Mouse (Mus musculus): ENCODE measurements around the gene Polr3gl. TPM values are rescaled to one million over a fixed set of nuclear protein-coding genes. Genes with fewer than 3 reads are reported as not detected.
A peak's percentile ranks its signal among the peaks of the same experiment; 100 is the strongest.

The Polr3gl gene
- total RNA-seq, 2 experiments from 2014 or later, result 44.5 to 48.3 TPM

- intact Hi-C loops (cut with DNase I), result loop anchor here (1.0 kb wide), 1 partner anchor 19 kb away; the partner anchor contains the start of gene Txnip
- no peak for TF ChIP-seq CTCF (IDR thresholded peaks at IDR 0.05)
- peak; percentile 89 for DNase-seq
- Histone ChIP-seq H3K4me3 (peak overlapping the region; percentile 63), H3K27ac (peak overlapping the region; percentile 99)
Measured at GRCm38 (mm10) chr3:96576005-96576658, 17.8 kb downstream of the Polr3gl start.

DNA sequence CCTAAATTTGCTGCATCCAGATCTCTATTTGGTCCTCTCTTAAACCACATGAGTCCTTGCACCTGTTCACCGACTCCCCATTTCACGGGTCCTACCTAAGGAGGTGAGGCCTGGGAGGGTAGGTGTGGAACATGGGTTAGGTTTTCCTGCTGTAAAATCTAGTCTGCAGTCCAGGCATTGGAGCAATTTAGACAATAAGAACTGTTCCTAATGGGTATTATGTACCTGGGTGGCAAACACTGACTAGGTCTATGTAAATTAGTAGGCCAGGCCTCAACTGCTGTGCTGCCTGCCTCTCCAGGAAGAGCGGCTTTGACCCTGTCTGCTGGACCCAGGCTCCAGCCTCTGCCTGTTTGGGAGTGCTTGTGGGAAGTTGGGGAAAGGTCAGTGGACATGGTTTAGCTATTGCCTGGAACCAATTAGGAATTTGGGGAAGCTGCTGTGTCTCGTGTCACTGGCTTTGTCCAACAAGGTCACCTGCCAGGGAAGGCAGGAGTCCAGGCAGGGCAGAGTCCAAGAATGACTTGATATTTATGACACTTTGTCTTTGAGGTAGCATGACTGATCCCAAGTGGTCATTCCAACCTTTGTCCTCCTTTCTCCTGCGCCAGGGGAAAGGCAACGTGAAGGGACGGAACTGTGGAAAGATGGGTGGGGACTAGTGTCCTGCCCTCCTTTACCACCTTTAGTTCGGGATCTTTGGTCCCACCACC lies 18.6 kb downstream of the Polr3gl start:
- peak overlapping the region; percentile 63 for H3K4me3 ChIP-seq
- H3K27ac ChIP-seq, result peak overlapping the region; percentile 99
- intact Hi-C loops (cut with DNase I), result no loop called here
- peak; percentile 85 for DNase-seq
- no peak for TF ChIP-seq CTCF (IDR thresholded peaks at IDR 0.05)

DNA sequence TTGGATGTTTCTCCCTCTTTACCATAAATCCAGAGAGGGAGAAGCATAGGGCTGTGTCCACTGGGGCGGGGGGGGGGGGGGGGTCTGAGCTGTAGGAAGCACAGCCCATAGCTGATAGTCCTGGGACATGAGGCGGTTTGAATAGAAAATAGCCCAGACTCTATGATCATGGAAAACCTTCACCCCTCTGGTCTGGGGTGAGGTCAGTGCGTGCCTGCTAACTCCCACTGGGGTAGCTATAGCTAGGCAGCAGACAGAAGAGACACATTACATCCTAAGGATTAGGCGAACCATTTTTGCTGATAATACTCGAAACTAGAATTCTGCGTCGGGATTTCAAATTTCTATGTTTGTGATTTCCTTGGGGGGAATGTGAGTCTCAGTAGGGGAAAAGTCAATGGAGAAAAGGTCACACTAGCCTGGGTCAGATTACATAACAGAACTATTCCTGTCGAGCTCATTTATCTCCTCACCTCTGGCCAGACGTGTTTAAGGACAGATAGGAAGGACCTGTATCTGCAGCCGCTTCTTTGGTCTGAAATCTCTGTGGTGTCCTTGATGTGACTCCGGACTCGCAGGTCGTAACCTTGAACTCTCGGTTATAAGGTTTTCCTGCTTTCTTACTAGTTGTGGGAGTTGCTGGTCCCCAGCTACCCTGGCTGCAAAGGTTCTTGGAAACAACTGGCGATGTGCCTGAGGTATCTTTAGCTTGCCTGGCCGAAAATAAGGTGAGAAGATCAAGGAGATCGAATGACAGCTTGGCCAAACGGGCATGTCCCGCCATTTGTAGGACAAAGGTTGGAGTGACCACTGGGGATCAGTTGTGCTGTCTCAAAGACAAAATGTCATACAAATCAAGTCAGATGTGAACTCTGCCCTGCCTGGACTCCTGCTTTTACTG lies 20.1 kb downstream of the Polr3gl start:
- peak overlapping the region; percentile 99 for H3K27ac ChIP-seq
- DNase-seq, result peak; percentile 75
- peak overlapping the region; percentile 63 for H3K4me3 ChIP-seq
- intact Hi-C loops (cut with DNase I), result no loop called here
- no peak for TF ChIP-seq CTCF (IDR thresholded peaks at IDR 0.05)

DNA sequence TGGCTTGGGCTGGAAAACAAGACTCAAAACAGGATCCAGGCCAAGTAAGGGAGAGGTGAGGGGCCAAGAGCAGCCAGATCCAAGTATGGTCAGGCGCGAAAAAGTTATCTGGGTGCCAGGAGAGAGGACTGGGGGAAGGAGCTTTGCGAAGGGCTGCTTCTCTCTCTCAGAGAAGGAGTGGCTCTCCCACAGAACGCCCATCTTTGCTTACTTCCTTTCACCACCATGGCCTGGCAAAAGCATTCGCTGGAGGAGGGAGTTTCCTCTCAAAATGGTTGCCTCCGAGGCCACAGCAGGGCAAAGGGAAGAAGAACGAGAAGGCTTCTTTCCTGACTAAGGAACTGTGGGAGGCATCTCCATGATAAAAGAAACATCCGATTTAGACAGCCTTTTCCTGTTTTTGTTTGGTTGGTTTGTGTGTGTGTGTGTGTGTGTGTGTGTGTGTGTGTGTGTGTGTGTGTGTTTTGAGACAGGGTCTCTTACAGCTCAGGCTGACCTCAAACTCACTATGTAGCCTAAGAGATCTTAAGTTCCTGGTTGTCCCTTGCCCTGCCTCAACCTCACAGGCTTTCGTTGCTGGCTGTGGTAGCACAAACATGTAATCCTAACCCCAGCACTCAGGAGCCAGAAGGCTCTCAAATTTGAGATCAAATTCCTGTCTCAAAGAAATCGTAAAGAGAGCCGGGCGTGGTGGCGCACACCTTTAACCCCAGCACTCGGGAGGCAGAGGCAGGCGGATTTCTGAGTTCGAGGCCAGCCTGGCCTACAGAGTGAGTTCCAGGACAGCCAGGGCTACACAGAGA lies 21.9 kb downstream of the Polr3gl start:
- no peak for TF ChIP-seq CTCF (IDR thresholded peaks at IDR 0.05)
- Histone ChIP-seq H3K4me3 (peak overlapping the region; percentile 54), H3K27ac (peak overlapping the region; percentile 99)
- DNase-seq, result peak; percentile 58
- intact Hi-C loops (cut with DNase I), result no loop called here

DNA sequence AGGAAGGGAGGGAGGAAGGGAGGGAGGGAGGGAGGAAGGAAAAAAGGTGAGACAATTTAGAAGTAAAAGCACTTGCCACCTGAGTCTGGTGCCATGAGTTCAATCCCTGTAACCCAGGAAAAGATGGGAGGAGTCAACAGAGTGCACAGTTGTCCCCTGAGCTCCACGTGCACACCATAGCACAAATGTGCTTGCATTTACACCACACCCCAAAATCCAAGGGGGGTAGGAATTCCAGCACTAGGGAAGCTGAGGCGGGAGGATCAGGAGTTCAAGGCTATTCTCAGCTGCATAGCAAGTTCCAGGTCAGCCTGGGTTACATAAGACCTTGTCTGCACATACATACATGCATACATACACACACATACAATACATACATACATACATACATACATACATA lies 22.6 kb downstream of the Polr3gl start:
- no peak for DNase-seq
- Histone ChIP-seq H3K27ac (peak overlapping the region; percentile 99), H3K4me3 (peak overlapping the region; percentile 54)
- intact Hi-C loops (cut with DNase I), result no loop called here
- no peak for TF ChIP-seq CTCF (IDR thresholded peaks at IDR 0.05)

- Histone ChIP-seq H3K4me3 (peak overlapping the region; percentile 54), H3K27ac (peak overlapping the region; percentile 99)
- intact Hi-C loops (cut with DNase I), result no loop called here
- no peak for TF ChIP-seq CTCF (IDR thresholded peaks at IDR 0.05)
- no peak for DNase-seq
Measured at GRCm38 (mm10) chr3:96570643-96571042, 23.3 kb downstream of the Polr3gl start.

- H3K4me3 ChIP-seq, result peak overlapping the region; percentile 54
- intact Hi-C loops (cut with DNase I), result no loop called here
- TF ChIP-seq CTCF (IDR thresholded peaks at IDR 0.05), result no peak
- H3K27ac ChIP-seq, result peak overlapping the region; percentile 99
- no peak for DNase-seq
Measured at GRCm38 (mm10) chr3:96569966-96570605, 23.9 kb downstream of the Polr3gl start.

DNA sequence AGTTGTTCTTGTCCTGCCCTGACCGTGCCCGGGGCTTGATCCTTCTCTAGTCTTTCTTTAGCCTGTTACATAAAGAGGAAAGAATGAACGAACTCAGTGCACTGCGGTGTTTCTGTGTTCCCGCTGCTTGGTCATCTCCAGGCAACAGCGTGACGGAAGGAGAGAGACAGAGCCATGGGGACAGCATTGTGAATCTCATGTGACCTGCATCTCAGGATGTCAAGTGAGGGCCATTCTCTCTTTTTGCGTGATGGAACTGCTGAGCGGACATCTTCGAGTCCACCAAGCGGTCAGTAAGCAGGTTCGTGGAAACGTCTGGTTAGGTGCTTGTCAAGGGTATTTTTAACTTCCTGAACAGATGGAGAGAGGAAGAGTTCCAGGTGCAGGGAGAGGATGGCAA lies 24.5 kb downstream of the Polr3gl start:
- Histone ChIP-seq H3K27ac (peak overlapping the region; percentile 99), H3K4me3 (peak overlapping the region; percentile 54)
- DNase-seq, result peak; percentile 40
- no peak for TF ChIP-seq CTCF (IDR thresholded peaks at IDR 0.05)
- intact Hi-C loops (cut with DNase I), result no loop called here

DNA sequence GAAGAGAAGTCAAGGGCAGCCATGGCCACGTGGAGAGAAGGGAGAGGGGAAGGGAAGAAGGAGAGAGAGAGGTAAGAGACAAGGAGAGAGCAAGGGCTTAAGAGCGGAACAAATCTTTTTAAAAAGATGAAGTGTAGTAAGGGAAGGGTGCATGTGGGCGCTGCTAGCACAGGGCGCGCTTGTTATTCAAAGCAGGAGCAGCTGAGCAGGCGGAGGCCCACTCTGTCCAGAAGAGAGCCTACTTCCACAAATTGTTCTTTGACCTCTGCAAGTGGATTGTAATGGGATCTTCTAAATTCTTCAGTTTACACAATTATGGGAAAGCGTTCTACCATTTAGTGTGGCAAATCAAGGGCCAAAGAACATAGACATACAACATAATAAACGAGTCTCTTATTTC lies 25.4 kb downstream of the Polr3gl start:
- intact Hi-C loops (cut with DNase I), result no loop called here
- Histone ChIP-seq H3K27ac (peak overlapping the region; percentile 99), H3K4me3 (peak overlapping the region; percentile 26; the same call in 1 of the 2 replicates)
- no peak for TF ChIP-seq CTCF (IDR thresholded peaks at IDR 0.05)
- no peak for DNase-seq

DNA sequence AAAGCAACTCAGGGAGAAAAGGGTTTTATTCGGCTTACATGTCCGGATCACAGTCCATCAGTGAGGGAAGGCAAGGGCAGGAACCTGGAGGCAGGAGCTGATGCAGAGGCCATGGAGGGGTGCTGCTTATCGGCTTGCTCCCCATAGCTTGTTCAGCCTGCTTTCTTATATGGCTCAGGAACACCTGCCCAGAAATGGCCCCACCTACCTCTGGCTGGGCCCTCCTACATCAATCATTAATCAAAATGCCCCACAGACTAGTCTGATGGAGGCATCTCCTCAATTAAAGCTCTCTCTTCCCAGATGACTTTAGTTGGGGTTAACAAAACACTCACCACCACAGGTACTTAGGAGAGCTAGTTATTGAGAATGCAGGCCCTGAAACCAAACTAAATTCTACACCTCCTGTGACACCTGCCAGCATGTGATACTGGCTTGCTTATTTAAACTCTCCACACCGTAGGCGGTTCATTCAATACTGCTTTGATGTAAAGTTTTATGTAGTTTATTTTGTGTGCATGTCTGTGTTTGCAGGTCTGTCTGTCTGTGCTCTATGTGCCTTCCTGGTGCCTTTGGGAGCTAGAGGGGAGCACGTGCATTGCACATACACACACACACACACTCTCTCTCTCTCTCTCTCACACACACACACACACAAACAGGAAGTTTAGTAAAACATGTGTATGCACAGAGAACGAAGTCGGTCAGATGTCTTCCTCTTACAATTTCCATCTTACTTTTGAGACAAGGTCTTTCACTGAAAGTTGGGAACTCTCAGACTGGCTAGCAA lies 27.1 kb downstream of the Polr3gl start:
- Histone ChIP-seq H3K27ac (peak overlapping the region; percentile 61), H3K4me3 (no peak overlapping the region)
- DNase-seq, result no peak
- intact Hi-C loops (cut with DNase I), result no loop called here
- no peak for TF ChIP-seq CTCF (IDR thresholded peaks at IDR 0.05)

- intact Hi-C loops (cut with DNase I), result no loop called here
- TF ChIP-seq CTCF (IDR thresholded peaks at IDR 0.05), result no peak
- DNase-seq, result no peak
- Histone ChIP-seq H3K27ac (peak overlapping the region; percentile 99), H3K4me3 (no peak overlapping the region)
Measured at GRCm38 (mm10) chr3:96565105-96565504, 28.9 kb downstream of the Polr3gl start.
